Comparison of ENCODE assay signal across 22 mouse cellular contexts in the genomic region with DNA sequence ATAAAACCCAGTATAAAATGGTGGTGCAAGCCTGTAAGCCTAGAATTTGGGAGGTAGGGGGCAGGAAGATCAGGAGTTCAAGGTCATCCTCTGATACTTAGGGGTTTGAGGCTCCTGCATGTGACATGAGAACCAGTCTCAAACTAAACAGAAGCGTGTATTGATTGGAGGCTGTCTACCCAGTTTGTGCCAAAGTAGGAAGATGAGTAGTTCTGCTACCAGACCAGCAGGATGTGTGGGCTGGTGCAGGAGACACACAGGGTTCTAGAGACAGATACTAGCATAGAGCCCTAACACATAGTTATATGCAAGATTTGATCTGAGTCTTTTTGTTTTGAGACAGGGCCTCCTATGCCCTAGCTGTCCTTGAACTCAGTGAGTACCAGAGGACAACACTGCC. TPM values are rescaled to one million over a fixed set of nuclear protein-coding genes. Genes with fewer than 3 reads are reported as not detected.
A peak's percentile ranks its signal among the peaks of the same experiment; 100 is the strongest.
DNase-seq lines count a peak whose midpoint lies in the region; ATAC-seq and TF ChIP-seq lines count a peak whose summit lies in the region.
"Had no signal": no experiment of that assay in that cellular context is flagged by ENCODE, and none has a peak within 500 bp of the region (broad histone marks: within the 10 kb centered on the region; RNA-seq: fewer than 3 reads in every experiment).

No protein-coding gene starts in this region.

- no peak for DNase-seq in kidney, adult 2 months
- no peak for DNase-seq in kidney, postnatal 14 days
- DNase-seq in A20 (ENCODE audit: low read depth, low spot score): peak; percentile 49
- DNase-seq in CD4-positive, CD25-positive, alpha-beta regulatory T cell, adult 2 months (ENCODE audit: low read depth, low spot score): peak; percentile 55
- no peak for DNase-seq in retina, embryonic 14.5 days (ENCODE audit: low spot score)
- DNase-seq: adrenal gland, adult 8-10 months; adrenal gland, postnatal 25 days; cerebellum, adult 11-12 months; cerebellum, adult 8-10 months; cerebellum, postnatal 25 days; forebrain, postnatal 0 days; gastrocnemius, postnatal 10 days; gastrocnemius, postnatal 36 days; heart, postnatal 36 days had no signal

- peaks cover 32% of the 10 kb centered on the region for H3K4me1 ChIP-seq in kidney, adult 2 months (ENCODE audit: control insufficient read depth, insufficient read depth, low read length)

- no peak overlapping the region for H3K4me3 ChIP-seq in kidney, adult 2 months (ENCODE audit: insufficient read depth, low read depth, low read length)
- H3K4me3 ChIP-seq: embryonic facial prominence, embryonic 12.5 days; embryonic facial prominence, embryonic 15.5 days; hindbrain, embryonic 10.5 days; hindbrain, embryonic 13.5 days had no signal

- peak; percentile 57 for ATAC-seq in inflammation-experienced regulatory T-cells, adult 6 months
- ATAC-seq: forebrain, embryonic 14.5 days; forebrain, postnatal 0 days; hindbrain, embryonic 16.5 days; intestine, embryonic 16.5 days had no signal

- TF ChIP-seq CTCF in kidney, adult 2 months (conservative IDR thresholded peaks at IDR 0.05; ENCODE audit: insufficient read depth, insufficient read length, low read depth, low read length): no peak

- TF ChIP-seq POLR2A in kidney, adult 2 months (IDR thresholded peaks at IDR 0.05; ENCODE audit: low read depth, low read length): no peak

- H3K36me3 ChIP-seq in kidney, adult 2 months (ENCODE audit: control insufficient read depth, insufficient read depth, low read length): no peaks in the 10 kb centered on the region; the same call in 1 of the 2 replicates
- H3K36me3 ChIP-seq: embryonic facial prominence, embryonic 12.5 days; embryonic facial prominence, embryonic 15.5 days; hindbrain, embryonic 10.5 days; hindbrain, embryonic 13.5 days had no signal

- peak overlapping the region; percentile 60; the same call in 1 of the 2 replicates for H3K27ac ChIP-seq in kidney, adult 2 months (ENCODE audit: insufficient read depth, low read depth, low read length)
- H3K27ac ChIP-seq: embryonic facial prominence, embryonic 12.5 days; embryonic facial prominence, embryonic 15.5 days; hindbrain, embryonic 10.5 days; hindbrain, embryonic 13.5 days had no signal

- 97% methylated on average over 1 of the region's 1 CpGs for WGBS in kidney, adult 2 months

- H3K27me3 ChIP-seq in kidney, adult 2 months (replicated peaks; ENCODE audit: control insufficient read depth, insufficient read depth, low read length): no peaks in the 10 kb centered on the region
- H3K27me3 ChIP-seq: embryonic facial prominence, embryonic 12.5 days; embryonic facial prominence, embryonic 15.5 days; hindbrain, embryonic 13.5 days had no signal

RNA-seq across cellular contexts. Expression of a gene that starts 9.1 kb away (rescaled TPM):
- polyA plus RNA-seq in kidney, adult 2 months (2012; rRNA removed): 14.6 TPM in 2 replicates
- polyA plus RNA-seq in inflammation-experienced regulatory T-cells, adult 6 months (2017; shearing (Covaris generic)): 10 to 100 TPM; 25.9 to 56.5 (median 44.2) TPM

Comparison
In these comparisons a context has a peak if more than half of its experiments do, and no peak if none do; other contexts are left out.
1. DNase-seq: peak in A20 (single experiment) and CD4-positive, CD25-positive, alpha-beta regulatory T cell, adult 2 months (single experiment); none in kidney, adult 2 months (single experiment), kidney, postnatal 14 days (single experiment) and retina, embryonic 14.5 days (single experiment).